Mouse (Mus musculus) thymus, adult 18-20 months (tissue): ENCODE measurements around the gene Nprl2.
A peak's percentile ranks its signal among the peaks of the same experiment; 100 is the strongest.
"Not testable (repeated sequence)": the region's sequence is repeated elsewhere in the genome, so short reads cannot be mapped to it uniquely, and the experiment has no call there.

ENCODE experiments used
- DNase-seq, 2 experiments: peaks; one replicate each; pipeline ENCODE4 v3.0.0; 2022; ENCODE audit warnings: mixed read lengths in 2 of 2

The Nprl2 gene

GRCm38 (mm10) chr9:107553541-107554318 lies 11.7 kb downstream of the Nprl2 start:
- DNase-seq = peak; percentile 63 to 70

DNA sequence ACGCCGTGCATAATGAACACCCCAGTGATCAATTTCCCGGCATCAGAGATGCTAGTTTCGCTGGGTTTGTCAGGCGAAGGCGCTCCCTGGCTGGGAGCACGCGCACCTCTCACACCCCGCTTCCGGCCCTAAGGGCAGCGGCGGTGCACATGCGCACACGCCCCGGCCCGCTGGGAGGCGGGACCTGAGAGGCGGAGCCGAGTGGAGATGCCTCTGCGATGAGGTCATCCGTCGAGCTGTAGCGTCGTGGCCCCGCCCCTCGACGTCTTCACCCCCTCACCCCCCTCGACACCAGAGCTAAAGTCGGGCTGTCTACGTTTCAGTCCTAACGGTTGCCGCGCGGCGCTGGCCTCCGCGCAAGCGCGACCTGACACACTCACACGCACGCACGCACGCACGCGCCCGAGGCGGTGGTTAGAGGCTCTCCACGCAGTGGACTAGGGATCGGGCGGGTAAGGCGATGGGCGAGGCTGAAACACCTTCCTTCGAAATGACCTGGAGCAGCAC lies 12.3 kb downstream of the Nprl2 start:
- peak; percentile 93 to 95 for DNase-seq

DNA sequence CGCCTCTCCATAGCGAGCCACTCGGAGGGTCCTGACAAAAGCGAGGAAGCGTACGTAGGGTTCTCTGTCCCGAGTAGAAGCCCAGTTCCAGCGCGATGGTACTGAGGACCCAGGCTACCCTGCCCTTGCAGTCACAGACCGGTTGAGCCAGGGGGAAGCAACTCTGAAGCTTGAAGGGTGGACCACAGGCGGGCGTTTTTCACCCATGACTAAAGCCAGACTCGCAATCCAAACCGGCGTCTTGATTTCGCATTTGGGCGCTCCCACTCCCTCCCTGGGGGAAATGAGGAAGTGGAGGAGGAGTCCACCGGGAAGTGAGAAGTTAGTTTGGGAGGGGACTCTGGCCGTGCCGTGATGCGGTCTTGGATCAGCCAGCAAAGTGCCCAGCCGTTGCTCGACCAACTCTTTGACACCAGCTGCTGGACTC lies 13.0 kb downstream of the Nprl2 start:
- DNase-seq = no peak

DNA sequence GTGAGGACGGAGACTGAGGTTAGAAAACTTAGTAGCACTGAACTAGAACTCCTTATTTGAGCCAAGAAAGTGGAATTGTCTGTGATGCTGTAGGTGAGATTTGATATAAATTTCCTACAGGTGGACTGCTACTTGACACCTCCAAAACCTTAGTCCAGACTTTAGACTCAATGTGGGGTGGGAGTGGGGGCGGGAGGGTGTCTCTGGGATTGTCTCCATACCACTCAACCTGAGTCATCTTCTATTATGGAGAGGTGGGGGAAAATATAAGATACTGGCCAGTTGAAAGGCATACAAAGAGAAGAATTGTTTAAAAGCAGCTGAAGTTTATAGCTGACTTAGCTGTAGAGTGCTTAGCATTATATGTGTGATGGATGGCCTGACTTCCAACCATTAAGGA lies 13.7 kb downstream of the Nprl2 start:
- DNase-seq = no peak

GRCm38 (mm10) chr9:107556346-107556745 lies 14.3 kb downstream of the Nprl2 start:
- no peak for DNase-seq

DNA sequence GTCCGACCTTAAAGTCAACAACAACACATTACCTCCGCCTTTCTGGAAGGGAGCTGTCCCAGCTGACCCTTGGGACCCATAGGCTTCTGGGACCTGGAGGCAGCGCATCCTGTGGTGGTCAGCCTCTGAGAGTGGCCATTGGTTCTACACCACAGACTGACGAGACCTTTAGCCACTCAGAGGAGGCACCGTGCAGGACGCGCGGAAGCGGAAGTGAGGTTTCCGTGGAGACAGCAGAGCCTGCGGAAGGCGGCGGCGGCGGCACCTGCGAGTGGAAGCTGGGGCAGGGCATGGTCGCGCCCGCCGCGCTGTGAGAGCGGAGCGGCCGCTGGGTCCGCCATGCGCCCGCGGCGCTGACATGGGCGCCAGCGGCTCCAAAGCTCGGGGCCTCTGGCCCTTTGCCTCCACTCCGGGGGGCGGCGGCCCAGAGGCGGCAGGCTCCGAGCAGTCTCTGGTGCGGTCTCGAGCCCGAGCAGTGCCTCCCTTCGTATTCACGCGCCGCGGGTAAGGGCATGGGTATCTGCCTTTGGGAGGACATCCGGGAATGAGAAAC lies 21.1 kb downstream of the Nprl2 start, which contains the start of gene Tusc2:
Gene Tusc2 (plus strand): TSS at position 227 of the 553 bp plus-strand sequence.
- DNase-seq = peak; percentile 91 to 92

GRCm38 (mm10) chr9:107565556-107565955 lies 23.5 kb downstream of the Nprl2 start:
- not testable (repeated sequence) for DNase-seq

- DNase-seq = no peak
Measured at GRCm38 (mm10) chr9:107566041-107566709, 24.1 kb downstream of the Nprl2 start.

GRCm38 (mm10) chr9:107566855-107567254 lies 24.8 kb downstream of the Nprl2 start:
- no peak for DNase-seq

DNA sequence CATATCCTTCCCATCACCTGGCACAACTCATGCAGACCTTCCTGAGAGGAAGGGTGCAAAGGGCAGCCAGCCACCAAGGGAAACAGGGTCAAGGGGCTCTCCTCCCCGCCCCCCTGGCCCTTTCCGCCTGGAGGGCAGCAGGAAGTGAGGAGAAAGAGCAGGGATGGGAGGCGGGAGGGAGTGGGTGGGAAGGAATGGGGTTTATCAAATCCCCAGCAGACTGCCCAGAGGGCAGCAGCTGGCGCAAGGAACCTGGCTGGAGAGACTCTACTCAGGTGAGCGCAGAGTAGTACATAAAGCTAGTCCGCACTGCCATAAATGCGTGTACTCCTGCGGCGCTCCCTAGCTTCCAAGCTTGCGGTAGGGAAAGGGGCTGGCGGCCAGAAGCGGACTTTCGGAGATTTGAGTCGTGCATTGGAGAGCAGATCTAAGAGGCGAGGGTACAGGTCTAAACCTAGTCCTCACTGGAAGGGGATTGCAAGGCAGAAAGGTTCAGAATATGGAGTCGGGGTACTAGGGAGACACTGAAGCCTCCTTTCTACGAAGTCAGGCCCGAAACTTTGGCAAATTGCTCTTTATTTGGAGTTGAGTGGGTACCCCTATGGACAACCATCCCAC lies 25.8 kb downstream of the Nprl2 start, which contains the start of gene Hyal2:
Gene Hyal2 (plus strand): TSS at position 244 of the 618 bp plus-strand sequence.
- no peak for DNase-seq

- DNase-seq = peak; percentile 66 to 78
Measured at GRCm38 (mm10) chr9:107568331-107569261, 26.6 kb downstream of the Nprl2 start.

DNA sequence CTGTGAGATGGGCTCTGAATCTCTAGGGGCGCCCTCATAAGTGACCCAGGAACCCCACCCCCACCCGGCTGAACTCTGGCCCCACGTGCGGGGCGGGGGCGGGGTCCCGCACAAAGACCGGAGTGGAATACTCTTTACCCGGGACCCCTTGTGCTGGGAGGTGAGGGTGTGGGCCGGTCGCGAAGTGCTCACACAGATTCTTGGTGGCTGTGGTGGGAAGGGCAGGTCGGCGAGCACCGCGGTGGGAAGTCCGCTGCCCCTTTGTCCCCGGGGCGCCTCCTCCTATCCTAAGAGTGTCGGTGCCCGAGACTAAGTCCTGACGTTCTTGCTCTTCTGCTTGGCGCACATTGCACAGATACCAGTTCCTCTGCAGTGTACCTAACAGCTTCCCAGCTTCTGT lies 27.2 kb downstream of the Nprl2 start:
- DNase-seq = no peak

DNA sequence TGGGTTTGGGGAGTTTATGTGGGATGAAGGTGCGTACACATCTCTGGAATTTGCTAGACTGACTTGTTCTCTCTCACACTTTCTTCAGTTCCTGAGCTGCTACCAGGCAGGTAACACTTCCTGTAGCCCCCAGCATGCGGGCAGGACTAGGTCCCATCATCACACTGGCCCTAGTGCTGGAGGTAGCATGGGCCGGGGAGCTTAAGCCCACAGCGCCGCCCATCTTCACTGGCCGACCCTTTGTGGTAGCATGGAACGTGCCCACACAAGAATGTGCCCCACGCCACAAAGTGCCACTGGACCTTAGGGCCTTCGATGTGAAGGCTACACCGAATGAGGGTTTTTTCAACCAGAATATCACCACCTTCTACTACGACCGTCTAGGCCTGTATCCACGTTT lies 28.0 kb downstream of the Nprl2 start:
- no peak for DNase-seq

- DNase-seq = no peak
Measured at GRCm38 (mm10) chr9:107570845-107571244, 28.8 kb downstream of the Nprl2 start.

DNA sequence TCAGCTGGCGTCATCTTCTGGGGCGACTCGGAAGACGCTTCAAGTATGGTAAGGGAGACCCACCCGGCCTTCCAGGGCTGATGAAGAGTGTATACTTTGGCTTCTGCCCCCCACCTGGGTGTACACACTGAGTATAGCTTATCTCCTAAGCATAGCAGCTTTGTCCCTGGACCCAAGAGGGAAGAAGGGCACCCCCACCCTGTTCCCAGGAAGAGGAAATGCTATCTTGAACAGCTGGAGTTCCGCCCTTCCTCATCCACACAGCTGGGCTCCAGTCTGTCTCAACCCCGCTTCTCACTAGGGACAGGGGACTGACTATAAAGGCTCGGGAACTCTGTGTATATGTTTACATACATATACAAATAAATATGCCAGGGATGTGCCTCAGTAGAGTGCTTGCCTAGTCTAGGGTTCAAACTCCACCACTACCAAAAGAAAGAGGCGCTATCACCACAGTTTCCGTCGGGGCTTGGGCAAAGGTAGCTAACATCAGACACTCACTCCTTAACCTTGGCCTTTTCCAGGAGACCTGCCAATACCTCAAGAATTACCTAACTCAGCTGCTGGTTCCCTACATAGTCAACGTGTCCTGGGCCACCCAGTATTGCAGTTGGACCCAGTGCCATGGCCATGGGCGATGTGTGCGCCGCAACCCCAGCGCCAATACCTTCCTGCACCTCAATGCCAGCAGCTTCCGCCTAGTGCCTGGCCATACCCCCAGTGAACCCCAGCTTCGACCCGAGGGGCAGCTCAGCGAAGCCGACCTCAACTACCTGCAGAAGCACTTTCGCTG lies 29.7 kb downstream of the Nprl2 start:
- DNase-seq = no peak

DNA sequence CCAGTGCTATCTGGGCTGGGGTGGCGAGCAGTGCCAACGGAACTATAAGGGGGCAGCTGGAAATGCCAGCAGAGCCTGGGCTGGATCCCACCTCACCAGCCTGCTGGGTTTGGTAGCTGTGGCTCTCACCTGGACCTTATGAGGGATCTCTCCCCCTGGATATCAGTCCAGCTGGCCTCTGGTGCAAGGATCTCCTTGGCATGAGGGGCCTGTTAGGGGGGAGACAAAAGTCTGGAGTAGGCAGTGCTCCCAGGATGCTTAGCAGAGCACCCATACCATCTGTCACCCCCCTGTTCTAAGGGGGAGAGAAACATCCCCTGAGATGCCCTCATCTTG lies 30.3 kb downstream of the Nprl2 start:
- no peak for DNase-seq

DNA sequence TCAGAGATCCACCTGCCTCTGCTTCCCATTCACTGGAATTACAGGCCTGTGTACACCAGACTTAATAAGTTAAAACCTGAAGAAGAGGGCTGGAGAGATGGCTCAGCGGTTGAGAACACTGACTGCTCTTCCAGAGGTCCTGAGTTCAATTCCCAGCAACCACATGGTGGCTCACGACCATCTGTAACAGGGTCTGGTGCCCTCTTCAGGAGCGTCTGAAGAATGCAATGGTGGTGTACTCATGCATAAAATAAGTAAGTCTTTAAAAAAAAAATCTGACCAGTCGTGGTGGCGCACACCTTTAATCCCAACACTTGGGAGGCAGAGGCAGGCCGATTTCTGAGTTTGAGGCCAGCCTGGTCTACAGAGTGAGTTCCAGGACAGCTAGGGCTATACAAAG lies 31.7 kb downstream of the Nprl2 start:
- not testable (repeated sequence) for DNase-seq

DNA sequence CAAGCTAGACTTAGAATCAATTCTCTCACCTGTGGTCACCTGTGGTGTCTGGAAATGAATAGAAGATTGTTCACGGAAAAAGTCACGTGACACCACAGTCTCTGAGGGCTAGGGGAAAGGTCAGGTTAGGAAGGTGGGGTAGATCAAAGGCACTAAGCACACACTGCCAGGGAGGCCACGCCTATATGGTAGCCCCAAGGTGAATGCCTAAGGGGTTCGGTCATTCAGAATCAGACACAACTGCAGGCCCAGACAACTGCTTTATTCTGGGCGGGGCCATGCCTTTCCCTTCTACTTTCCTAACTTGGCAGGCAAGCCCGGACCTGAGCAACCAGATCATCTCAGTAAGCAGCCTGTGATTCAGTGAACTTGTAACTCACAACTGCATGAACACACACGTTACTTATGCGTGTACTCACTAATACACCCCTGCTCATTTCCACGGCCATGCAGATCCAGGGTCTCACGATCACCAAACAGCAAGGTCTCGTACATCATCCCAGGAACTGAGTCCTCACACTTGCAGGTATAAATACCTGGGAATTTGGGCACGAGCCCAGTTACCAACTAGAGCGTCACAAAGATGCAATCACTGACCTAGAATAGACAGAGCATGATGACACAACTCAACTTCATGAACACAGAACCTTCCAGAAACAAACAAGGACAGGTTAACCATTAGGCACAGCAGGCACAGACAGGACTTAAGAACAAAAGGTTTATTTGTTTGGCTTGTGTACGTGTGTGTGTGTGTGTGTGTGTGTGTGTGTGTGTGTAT lies 33.7 kb downstream of the Nprl2 start:
- DNase-seq = no peak

DNA sequence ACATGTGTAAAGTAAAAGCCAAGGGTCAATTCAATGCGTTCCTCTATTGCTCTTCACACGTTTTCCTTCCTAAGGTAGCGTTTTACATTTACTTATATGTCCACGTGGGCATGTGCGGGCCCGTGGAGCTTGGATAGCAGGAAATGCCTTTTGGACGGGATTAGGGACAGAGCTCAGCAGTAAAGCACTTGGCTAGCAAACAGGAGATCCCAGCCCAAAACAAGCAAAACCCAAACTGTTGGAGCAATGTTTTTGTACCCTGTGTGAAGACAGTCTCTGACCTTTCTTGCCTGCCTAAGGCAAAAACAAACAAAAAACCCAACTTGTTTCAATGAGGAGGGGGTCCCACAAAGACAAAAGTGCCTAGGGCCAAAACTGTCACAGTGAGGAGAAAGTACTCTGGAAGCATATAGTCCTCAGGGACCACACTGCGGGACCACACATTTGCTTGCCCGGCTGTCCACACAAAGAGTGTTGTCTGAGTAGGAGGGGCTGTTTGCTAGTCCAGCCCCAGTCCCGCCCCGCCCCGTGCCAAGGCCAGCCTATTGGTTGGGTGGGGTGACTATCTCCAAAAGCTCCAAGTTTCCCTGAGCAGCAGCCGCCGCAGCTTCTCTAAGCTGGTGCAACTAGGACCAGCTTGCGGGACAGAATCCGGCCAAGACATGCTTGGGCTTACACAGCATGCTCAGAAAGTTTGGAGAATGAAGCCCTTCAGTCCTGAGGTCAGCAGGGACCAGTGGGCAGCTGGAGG lies 34.5 kb downstream of the Nprl2 start, which contains the start of gene Hyal1:
Gene Hyal1 (plus strand): TSS at position 571 of the 751 bp plus-strand sequence.
- DNase-seq = no peak

DNA sequence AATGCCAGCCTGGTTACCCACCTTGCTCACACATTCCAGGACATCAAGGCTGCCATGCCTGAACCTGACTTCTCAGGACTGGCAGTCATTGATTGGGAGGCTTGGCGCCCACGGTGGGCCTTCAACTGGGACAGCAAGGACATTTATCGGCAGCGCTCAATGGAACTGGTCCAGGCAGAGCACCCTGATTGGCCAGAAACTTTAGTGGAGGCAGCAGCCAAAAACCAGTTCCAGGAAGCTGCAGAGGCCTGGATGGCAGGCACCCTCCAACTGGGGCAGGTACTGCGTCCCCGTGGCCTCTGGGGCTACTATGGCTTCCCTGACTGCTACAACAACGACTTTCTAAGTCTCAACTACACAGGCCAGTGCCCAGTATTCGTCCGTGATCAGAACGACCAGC lies 35.8 kb downstream of the Nprl2 start:
- DNase-seq = no peak
